Mouse (Mus musculus): ENCODE data around the gene Pnrc2. TPM values are rescaled to one million over a fixed set of nuclear protein-coding genes. Genes with fewer than 3 reads are reported as not detected.

The Pnrc2 gene
- 209 and 220 TPM in 2 replicates for polyA plus RNA-seq (2016; fragmentation: Nextera tagmentation; extraction: Ambion mirVana)

DNA sequence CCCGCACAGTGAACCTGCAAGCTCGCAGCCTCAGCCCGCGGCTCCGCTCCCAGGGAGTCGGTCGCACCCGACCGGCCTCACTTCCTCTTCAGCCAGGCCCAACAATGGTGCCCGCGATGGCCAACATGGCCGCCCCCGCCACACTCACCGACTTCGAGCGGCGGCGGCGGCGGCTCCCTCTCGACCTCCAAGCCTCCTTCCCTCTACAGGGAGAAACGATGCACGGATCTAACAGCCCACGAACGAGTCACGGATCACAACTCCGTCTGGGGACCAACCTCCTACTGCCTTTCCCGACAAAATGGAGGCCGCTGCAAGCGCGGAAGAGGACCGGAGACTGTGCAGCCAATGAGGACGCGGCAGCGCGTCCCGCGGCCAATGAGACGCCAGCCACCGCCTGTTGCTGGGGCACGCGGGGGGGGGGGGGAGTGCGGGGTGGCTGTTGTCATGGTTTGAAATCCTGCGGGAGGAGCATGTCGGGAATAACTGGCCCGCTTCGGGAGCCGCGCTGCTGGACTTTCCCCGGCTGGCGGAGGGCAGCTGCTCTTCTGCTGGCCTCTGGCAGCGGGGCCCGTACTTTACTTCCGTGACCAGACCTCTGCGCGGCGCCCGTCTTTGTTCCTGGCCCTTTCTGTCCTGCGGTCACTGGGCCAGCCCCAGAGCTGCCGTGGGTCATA lies at the start of gene Pnrc2:
Gene Pnrc2 (minus strand): TSS at position 325 of the 677 bp plus-strand sequence.
- under 1% methylated on average over 60 of the region's 60 CpGs for WGBS
- Histone ChIP-seq H3K4me1 (replicated peaks) (peaks cover 45% of the 10 kb centered on the region), H3K9ac (replicated peaks) (peak within 1 kb of the TSS; percentile 97), H3K9me3 (no peaks in the 10 kb centered on the region), H3K4me2 (peak within 1 kb of the TSS; percentile 85), H3K4me3 (replicated peaks) (peak within 1 kb of the TSS; percentile 75), H3K27ac (peak within 1 kb of the TSS; percentile 100), H3K36me3 (peaks cover 27% of the 10 kb centered on the region), H3K27me3 (no peaks in the 10 kb centered on the region)
- ATAC-seq (ENCODE audit: insufficient number of reproducible peaks, insufficient read depth, low FRiP score, low TSS enrichment, low read depth), result peak; percentile 92

DNA sequence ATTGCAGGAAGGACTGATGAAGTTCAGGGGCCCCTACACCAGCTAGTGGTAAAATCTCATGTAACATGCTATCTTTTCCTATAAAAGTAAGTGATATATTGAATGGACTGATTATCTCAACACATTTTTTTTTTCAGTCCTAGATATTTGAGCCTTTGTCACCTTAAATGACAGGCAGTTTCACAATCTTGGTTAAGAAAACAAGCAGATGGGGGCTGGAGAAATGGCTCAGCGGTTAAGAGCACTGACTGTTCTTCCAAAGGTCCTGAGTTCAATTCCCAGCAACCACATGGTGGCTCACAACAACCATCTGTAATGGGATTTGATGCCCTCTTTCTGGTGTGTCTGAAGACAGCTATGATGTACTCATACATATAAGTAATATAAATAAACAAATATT lies 48.5 kb upstream of the Pnrc2 start:
- H3K9ac ChIP-seq (replicated peaks), result no peak overlapping the region
- H3K4me1 ChIP-seq (replicated peaks), result peaks cover 11% of the 10 kb centered on the region; the same call in 1 of the 2 replicates
- no peak overlapping the region for H3K27ac ChIP-seq
- 83% methylated on average over 1 of the region's 1 CpGs for WGBS
- no peaks in the 10 kb centered on the region for H3K27me3 ChIP-seq
- peak overlapping the region; percentile 90 for H3K4me2 ChIP-seq
- H3K9me3 ChIP-seq, result no peaks in the 10 kb centered on the region
- ATAC-seq (ENCODE audit: insufficient number of reproducible peaks, insufficient read depth, low FRiP score, low TSS enrichment, low read depth), result no peak
- peak overlapping the region; percentile 76; the same call in 1 of the 2 replicates for H3K4me3 ChIP-seq (replicated peaks)
- H3K36me3 ChIP-seq, result peaks cover 28% of the 10 kb centered on the region

DNA sequence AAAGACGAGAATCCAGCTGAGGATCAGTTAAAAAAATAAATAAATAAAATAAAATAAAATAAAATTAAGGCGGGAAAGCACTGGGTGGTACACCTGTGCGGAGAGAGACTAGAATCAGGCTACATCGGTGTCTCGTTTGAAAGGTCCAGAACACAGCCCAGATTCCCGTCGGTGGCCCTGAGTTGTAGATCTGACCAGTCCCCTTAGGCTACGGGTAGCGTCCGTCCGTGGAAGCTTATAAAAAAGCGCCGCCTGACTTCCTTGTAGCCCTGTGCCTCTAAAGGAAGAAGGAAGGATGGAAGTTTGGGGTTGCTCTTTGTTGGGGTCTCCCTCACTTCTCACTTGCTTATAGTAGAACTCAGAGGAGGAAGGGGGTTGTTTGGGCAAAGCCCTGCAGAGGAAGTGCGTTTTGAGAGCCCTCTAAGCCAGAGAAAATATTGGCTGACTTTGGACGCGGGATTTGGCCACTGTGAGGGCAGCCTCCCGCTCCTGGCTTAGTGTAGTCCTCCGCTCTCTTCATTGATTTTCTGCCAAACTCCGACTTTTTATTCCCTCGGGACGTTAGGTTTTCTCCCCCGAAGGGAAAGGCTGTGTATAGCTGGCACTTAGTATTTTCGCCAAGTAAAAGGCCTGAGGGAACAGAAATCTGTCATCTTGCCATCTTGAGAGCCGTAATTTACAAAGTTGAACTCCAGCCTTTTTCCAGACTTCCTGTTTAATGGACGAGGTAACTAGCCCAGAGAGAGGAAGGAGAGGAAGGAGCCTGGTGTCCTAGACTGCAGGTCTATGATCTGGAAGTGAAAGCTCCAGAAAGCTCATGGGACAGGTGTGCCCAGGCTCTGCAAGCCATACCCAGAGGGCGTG lies 47.8 kb upstream of the Pnrc2 start:
- WGBS, result 7% methylated on average over 26 of the region's 26 CpGs

DNA sequence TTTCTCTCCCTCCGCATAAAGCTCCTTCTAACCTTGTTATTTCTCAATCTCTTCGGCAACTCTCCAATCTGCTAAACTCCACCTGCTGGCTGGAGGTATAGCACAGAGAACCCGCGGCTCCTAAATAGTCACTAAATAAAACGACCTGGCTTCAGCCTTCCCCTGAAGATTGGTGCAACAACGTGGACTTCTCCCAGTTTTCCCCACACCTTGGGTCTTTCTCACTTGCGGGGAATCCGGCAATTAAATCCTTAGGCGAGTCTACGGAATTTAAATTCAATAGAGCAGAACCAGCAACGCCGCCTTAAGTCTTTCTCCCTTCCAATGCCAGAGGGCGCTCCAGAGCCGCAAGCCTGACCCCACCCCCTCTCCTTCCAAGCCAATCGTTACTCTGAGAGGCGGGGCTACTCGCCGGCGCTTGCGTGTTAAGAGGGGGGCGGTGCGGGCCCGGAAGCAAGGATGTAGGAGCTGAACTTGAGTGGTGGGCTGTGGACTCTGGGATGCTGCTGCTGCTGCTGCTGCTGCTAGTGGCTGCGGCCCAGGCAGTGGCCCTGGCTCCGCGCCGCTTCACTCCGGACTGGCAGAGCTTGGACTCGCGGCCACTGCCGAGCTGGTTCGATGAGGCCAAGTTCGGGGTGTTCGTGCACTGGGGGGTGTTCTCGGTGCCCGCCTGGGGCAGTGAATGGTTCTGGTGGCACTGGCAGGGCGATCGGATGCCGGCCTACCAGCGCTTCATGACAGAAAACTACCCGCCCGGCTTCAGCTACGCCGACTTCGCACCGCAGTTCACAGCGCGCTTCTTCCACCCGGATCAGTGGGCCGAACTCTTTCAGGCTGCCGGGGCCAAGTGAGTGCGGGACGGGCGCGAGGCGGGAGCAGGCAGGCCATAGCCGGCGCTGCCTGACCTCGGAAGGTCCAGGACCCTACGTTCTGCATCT lies 46.9 kb upstream of the Pnrc2 start, which contains the start of gene Fuca1:
Gene Fuca1 (plus strand): TSS at position 432 of the 938 bp plus-strand sequence.
- WGBS, result 2% methylated on average over 60 of the region's 60 CpGs
- Histone ChIP-seq H3K9me3 (no peaks in the 10 kb centered on the region), H3K36me3 (peaks cover 14% of the 10 kb centered on the region), H3K4me2 (peak within 1 kb of the TSS; percentile 90), H3K27ac (peak within 1 kb of the TSS; percentile 81), H3K4me1 (replicated peaks) (peaks cover 11% of the 10 kb centered on the region; the same call in 1 of the 2 replicates), H3K27me3 (no peaks in the 10 kb centered on the region), H3K9ac (replicated peaks) (peak within 1 kb of the TSS; percentile 80), H3K4me3 (replicated peaks) (peak within 1 kb of the TSS; percentile 76)
- ATAC-seq (ENCODE audit: insufficient number of reproducible peaks, insufficient read depth, low FRiP score, low TSS enrichment, low read depth), result peak; percentile 92

More for the DNA sequence above, 47.8 kb upstream of the Pnrc2 start:
- Histone ChIP-seq H3K27ac (peak overlapping the region; percentile 81), H3K9me3 (no peaks in the 10 kb centered on the region), H3K27me3 (no peaks in the 10 kb centered on the region), H3K9ac (replicated peaks) (peak overlapping the region; percentile 80), H3K4me3 (replicated peaks) (peak overlapping the region; percentile 76), H3K4me2 (peak overlapping the region; percentile 90), H3K4me1 (replicated peaks) (peaks cover 11% of the 10 kb centered on the region; the same call in 1 of the 2 replicates), H3K36me3 (peaks cover 23% of the 10 kb centered on the region)
- ATAC-seq (ENCODE audit: insufficient number of reproducible peaks, insufficient read depth, low FRiP score, low TSS enrichment, low read depth), result no peak

DNA sequence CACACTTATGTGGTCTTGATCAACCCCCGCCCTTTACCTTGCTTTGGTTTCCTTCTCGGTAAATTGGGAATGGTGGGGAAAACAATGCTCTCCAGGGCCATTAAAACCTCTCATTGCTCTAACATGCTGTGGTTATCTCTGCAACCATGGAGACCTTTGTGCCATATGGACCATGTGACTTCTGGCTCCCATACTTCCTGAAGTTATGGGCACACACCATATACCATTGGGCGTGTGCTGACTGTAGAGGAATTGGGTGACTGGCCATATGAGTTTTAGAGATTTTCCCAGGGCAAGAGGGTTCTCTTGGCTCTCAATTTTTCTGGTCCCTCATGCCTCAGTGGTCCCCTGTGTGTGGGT lies 45.6 kb upstream of the Pnrc2 start:
- Histone ChIP-seq H3K4me2 (no peak overlapping the region), H3K4me1 (replicated peaks) (peaks cover 11% of the 10 kb centered on the region; the same call in 1 of the 2 replicates), H3K9ac (replicated peaks) (no peak overlapping the region), H3K27me3 (no peaks in the 10 kb centered on the region), H3K36me3 (peaks cover 13% of the 10 kb centered on the region), H3K4me3 (replicated peaks) (no peak overlapping the region), H3K27ac (no peak overlapping the region), H3K9me3 (no peaks in the 10 kb centered on the region)
- WGBS, result 93% methylated on average over 3 of the region's 3 CpGs
- no peak for ATAC-seq (ENCODE audit: insufficient number of reproducible peaks, insufficient read depth, low FRiP score, low TSS enrichment, low read depth)

DNA sequence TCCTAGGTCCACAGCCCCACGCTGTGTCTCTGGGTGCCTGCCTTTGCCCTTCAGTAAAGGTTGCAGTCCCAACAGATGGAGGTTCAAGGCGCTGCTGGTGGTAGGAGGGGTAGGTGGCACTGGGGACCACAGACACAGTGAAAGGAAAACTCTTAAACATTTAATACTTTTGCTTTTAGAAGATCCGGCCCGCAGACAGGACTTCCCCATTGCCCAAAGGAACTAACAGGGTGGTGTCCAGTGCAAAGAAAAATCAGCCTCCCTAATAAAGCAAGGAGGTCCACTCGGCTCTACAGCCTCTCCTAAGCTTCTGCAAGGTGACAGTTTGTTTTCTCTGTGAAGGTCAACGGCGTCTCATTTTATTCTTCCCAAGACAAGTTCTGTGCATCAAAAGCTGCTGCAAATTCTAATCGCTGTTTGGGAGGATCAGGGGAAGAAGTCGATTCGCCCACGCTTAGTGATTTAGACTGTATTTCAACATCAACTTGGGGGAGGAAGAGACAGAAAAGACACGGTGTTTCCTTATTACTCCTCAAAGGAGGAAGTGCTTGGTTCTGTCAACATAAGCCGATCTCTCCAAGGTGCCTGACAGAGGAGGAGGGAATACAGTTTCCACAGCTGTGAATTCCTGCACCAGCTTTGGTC lies 45.1 kb upstream of the Pnrc2 start:
- Histone ChIP-seq H3K9ac (replicated peaks) (0 out of 2 replicates have a peak overlapping the region, but pooled peaks have one; percentile 13), H3K36me3 (peaks cover 9% of the 10 kb centered on the region; the same call in 1 of the 2 replicates), H3K4me3 (replicated peaks) (no peak overlapping the region), H3K4me1 (replicated peaks) (peaks cover 11% of the 10 kb centered on the region; the same call in 1 of the 2 replicates), H3K4me2 (no peak overlapping the region), H3K27ac (no peak overlapping the region), H3K27me3 (no peaks in the 10 kb centered on the region), H3K9me3 (no peaks in the 10 kb centered on the region)
- 88% methylated on average over 13 of the region's 13 CpGs for WGBS
- no peak for ATAC-seq (ENCODE audit: insufficient number of reproducible peaks, insufficient read depth, low FRiP score, low TSS enrichment, low read depth)

DNA sequence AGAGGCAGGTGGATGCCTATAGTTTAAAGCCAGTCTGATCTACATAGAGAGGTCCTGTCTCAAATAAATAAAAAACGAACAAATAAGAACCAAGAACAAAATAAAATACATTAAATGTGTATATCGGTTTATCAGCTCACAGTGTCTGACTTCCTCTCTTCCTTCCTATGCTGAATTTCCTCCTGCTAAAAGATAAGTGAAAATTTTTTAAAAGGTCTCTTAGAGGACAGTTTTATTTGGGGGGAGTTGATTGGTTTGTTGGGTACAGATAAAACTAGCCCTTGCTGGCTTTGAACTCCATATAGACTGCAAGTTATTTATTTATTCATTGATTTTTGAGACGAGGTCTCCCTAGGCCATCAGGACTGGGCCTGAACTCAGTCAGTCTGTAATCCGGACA lies 39.8 kb upstream of the Pnrc2 start:
- no peaks in the 10 kb centered on the region for H3K36me3 ChIP-seq
- H3K27ac ChIP-seq, result peak overlapping the region; percentile 46; the same call in 1 of the 2 replicates
- WGBS, result 79% methylated on average over 4 of the region's 4 CpGs
- H3K27me3 ChIP-seq, result no peaks in the 10 kb centered on the region
- H3K4me2 ChIP-seq, result no peak overlapping the region
- H3K9ac ChIP-seq (replicated peaks), result no peak overlapping the region
- no peak for ATAC-seq (ENCODE audit: insufficient number of reproducible peaks, insufficient read depth, low FRiP score, low TSS enrichment, low read depth)
- no peak overlapping the region for H3K4me3 ChIP-seq (replicated peaks)
- peaks cover 6% of the 10 kb centered on the region; the same call in 1 of the 2 replicates for H3K4me1 ChIP-seq (replicated peaks)
- H3K9me3 ChIP-seq, result no peaks in the 10 kb centered on the region

DNA sequence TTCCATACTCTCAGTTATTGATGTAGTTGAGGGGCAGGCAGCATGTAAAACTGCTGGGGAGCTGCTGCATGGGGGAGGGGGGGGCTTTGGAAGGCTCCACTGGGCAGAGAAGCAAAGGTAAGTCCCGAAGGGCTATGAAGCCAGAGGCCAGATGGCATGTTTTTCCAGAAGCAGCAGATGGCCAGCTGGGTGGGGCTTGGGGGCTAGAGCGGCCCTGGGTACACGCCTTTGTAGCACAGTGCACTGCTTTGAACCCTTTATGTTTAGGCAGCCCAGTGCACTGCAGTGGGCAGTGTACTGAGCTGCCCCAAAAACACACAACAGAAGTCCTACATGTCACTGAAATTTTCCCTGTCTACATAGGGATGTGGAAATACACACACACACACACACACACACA lies 39.2 kb upstream of the Pnrc2 start:
- Histone ChIP-seq H3K4me3 (replicated peaks) (no peak overlapping the region), H3K4me1 (replicated peaks) (peaks cover 6% of the 10 kb centered on the region; the same call in 1 of the 2 replicates), H3K9me3 (no peaks in the 10 kb centered on the region), H3K4me2 (no peak overlapping the region), H3K36me3 (no peaks in the 10 kb centered on the region), H3K27me3 (no peaks in the 10 kb centered on the region), H3K9ac (replicated peaks) (peak overlapping the region; percentile 44; the same call in 1 of the 2 replicates), H3K27ac (peak overlapping the region; percentile 46)
- WGBS, result 10% methylated on average over 3 of the region's 3 CpGs
- ATAC-seq (ENCODE audit: insufficient number of reproducible peaks, insufficient read depth, low FRiP score, low TSS enrichment, low read depth), result peak; percentile 76

DNA sequence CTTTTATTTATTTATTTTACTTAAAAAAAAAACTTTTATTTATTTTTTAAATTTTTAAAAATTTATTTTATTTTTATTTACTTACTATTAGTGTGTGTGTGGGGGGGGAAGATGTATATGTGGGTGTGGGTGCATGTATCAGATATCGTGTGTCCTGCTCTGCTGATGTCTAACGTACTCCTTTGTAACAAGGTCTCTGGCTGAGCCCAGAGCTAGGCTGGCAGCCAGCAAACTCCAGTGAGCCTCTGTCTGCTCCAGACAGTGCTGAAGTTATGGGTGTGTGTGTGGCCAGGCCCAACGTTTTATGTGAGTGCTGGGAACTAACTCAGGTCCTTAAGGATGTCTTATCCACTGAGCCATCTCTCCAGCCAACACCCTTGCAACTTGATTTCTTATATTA lies 38.5 kb upstream of the Pnrc2 start:
- H3K27ac ChIP-seq, result peak overlapping the region; percentile 46; the same call in 1 of the 2 replicates
- H3K9ac ChIP-seq (replicated peaks), result no peak overlapping the region
- peaks cover 6% of the 10 kb centered on the region; the same call in 1 of the 2 replicates for H3K4me1 ChIP-seq (replicated peaks)
- H3K4me2 ChIP-seq, result no peak overlapping the region
- H3K27me3 ChIP-seq, result no peaks in the 10 kb centered on the region
- no peak overlapping the region for H3K4me3 ChIP-seq (replicated peaks)
- no peak for ATAC-seq (ENCODE audit: insufficient number of reproducible peaks, insufficient read depth, low FRiP score, low TSS enrichment, low read depth)
- H3K9me3 ChIP-seq, result no peaks in the 10 kb centered on the region
- WGBS, result 62% methylated on average over 3 of the region's 3 CpGs
- H3K36me3 ChIP-seq, result no peaks in the 10 kb centered on the region

DNA sequence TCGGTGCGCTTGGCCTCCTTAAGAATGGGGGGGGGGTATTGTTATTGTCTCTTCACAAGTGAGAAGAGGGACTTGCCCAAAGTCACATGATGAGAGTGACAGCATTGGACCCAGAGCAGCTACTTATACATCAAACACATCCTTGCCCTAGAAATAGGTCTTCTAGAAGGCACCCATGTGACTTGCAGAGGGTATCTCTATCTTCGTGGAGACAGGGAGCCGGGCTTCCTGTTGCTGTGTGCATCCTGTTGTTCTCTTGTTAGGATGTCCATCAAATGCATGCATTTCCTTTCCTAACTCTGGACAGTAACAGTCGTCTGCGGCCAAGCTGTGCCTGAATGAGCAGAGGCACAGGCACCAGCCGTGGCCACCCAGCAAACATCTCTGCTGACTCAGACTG lies 37.9 kb upstream of the Pnrc2 start:
- Histone ChIP-seq H3K27me3 (no peaks in the 10 kb centered on the region), H3K4me3 (replicated peaks) (no peak overlapping the region), H3K36me3 (no peaks in the 10 kb centered on the region), H3K27ac (0 out of 2 replicates have a peak overlapping the region, but pooled peaks have one; percentile 17), H3K4me2 (no peak overlapping the region), H3K4me1 (replicated peaks) (peaks cover 6% of the 10 kb centered on the region; the same call in 1 of the 2 replicates), H3K9ac (replicated peaks) (no peak overlapping the region), H3K9me3 (no peaks in the 10 kb centered on the region)
- no peak for ATAC-seq (ENCODE audit: insufficient number of reproducible peaks, insufficient read depth, low FRiP score, low TSS enrichment, low read depth)
- WGBS, result 80% methylated on average over 7 of the region's 7 CpGs
